Mouse (Mus musculus) spleen, adult 12 weeks (tissue): ENCODE measurements around the gene 4930595D18Rik.

Source experiments
- DNase-seq: peaks from one replicate; pipeline ENCODE4 v3.0.0; 2022; ENCODE audit warnings: low spot score

The 4930595D18Rik gene

GRCm38 (mm10) chr12:111184476-111184875 lies at the start of gene 4930595D18Rik:
Gene 4930595D18Rik (minus strand): TSS chr12:111184491.
- no peak for DNase-seq

- no peak for DNase-seq
Measured at GRCm38 (mm10) chr12:111233798-111234197, 49.5 kb upstream of the 4930595D18Rik start.

GRCm38 (mm10) chr12:111230793-111231192 lies 46.5 kb upstream of the 4930595D18Rik start:
- no peak for DNase-seq

- no peak for DNase-seq
Measured at GRCm38 (mm10) chr12:111228488-111228887, 44.2 kb upstream of the 4930595D18Rik start.

GRCm38 (mm10) chr12:111227410-111227809 lies 43.1 kb upstream of the 4930595D18Rik start:
- no peak for DNase-seq

GRCm38 (mm10) chr12:111225197-111225780 lies 41.0 kb upstream of the 4930595D18Rik start:
- DNase-seq, result no peak

GRCm38 (mm10) chr12:111218867-111219266 lies 34.6 kb upstream of the 4930595D18Rik start:
- no peak for DNase-seq

- DNase-seq, result no peak
Measured at GRCm38 (mm10) chr12:111211729-111212128, 27.4 kb upstream of the 4930595D18Rik start.

GRCm38 (mm10) chr12:111207641-111208040 lies 23.4 kb upstream of the 4930595D18Rik start:
- no peak for DNase-seq

- DNase-seq, result no peak
Measured at GRCm38 (mm10) chr12:111203945-111204344, 19.7 kb upstream of the 4930595D18Rik start.

GRCm38 (mm10) chr12:111203076-111203475 lies 18.8 kb upstream of the 4930595D18Rik start:
- DNase-seq, result no peak

GRCm38 (mm10) chr12:111196548-111196947 lies 12.3 kb upstream of the 4930595D18Rik start:
- DNase-seq, result no peak

GRCm38 (mm10) chr12:111193331-111193730 lies 9.0 kb upstream of the 4930595D18Rik start:
- DNase-seq, result no peak

GRCm38 (mm10) chr12:111192777-111193176 lies 8.5 kb upstream of the 4930595D18Rik start:
- DNase-seq, result no peak

GRCm38 (mm10) chr12:111190891-111191290 lies 6.6 kb upstream of the 4930595D18Rik start:
- DNase-seq, result no peak

- no peak for DNase-seq
Measured at GRCm38 (mm10) chr12:111190355-111190754, 6.1 kb upstream of the 4930595D18Rik start.

GRCm38 (mm10) chr12:111188295-111188694 lies 4.0 kb upstream of the 4930595D18Rik start:
- DNase-seq, result no peak

GRCm38 (mm10) chr12:111186986-111187385 lies 2.7 kb upstream of the 4930595D18Rik start:
- DNase-seq, result no peak

- no peak for DNase-seq
Measured at GRCm38 (mm10) chr12:111182378-111182777, 1.9 kb downstream of the 4930595D18Rik start.

- DNase-seq, result no peak
Measured at GRCm38 (mm10) chr12:111181848-111182247, 2.4 kb downstream of the 4930595D18Rik start.

- DNase-seq, result no peak
Measured at GRCm38 (mm10) chr12:111178772-111179171, 5.5 kb downstream of the 4930595D18Rik start.

GRCm38 (mm10) chr12:111168891-111169290 lies 15.4 kb downstream of the 4930595D18Rik start:
- DNase-seq, result no peak

GRCm38 (mm10) chr12:111166681-111167289 lies 17.5 kb downstream of the 4930595D18Rik start:
- DNase-seq, result no peak
